Mouse (Mus musculus) neural tube, embryonic 15.5 days (tissue): Measurements from ENCODE around the gene Bbx. TPM values are rescaled to one million over a fixed set of nuclear protein-coding genes. Genes with fewer than 3 reads are reported as not detected.

ENCODE experiments used
- ATAC-seq: fragments of 200-750 bp; cut with Nextera tagmentation; 2 replicates; pipeline ENCODE4 v1.8.0; 2017; ENCODE audit warnings: mild to moderate bottlenecking, moderate TSS enrichment, moderate library complexity; ENCODE audit not compliant: low FRiP score
- H3K27ac ChIP-seq: fragments of 300-500 bp; sonication (generic); replicated peaks from 2 replicates; pipeline ENCODE4 v1.5.1; 2015; ENCODE audit warnings: mild to moderate bottlenecking, inconsistent platforms
- H3K27me3 ChIP-seq: fragments of 300-500 bp; sonication (generic); replicated peaks from 2 replicates; pipeline ENCODE4 v1.6.1; 2015; ENCODE audit warnings: inconsistent platforms
- H3K36me3 ChIP-seq: fragments of 300-500 bp; sonication (generic); 2 replicates; pipeline ENCODE4 v1.6.1; 2015; ENCODE audit warnings: inconsistent platforms
- H3K4me1 ChIP-seq: fragments of 300-500 bp; sonication (generic); 2 replicates; pipeline ENCODE4 v1.6.1; 2015; ENCODE audit warnings: inconsistent platforms
- H3K4me2 ChIP-seq: fragments of 300-500 bp; sonication (generic); 2 replicates; pipeline ENCODE4 v1.6.1; 2015; ENCODE audit warnings: inconsistent platforms, mild to moderate bottlenecking, moderate library complexity
- H3K4me3 ChIP-seq: fragments of 300-500 bp; sonication (generic); replicated peaks from 2 replicates; pipeline ENCODE4 v1.5.1; 2015; ENCODE audit warnings: mild to moderate bottlenecking, inconsistent platforms
- H3K9ac ChIP-seq: fragments of 300-500 bp; sonication (generic); replicated peaks from 2 replicates; pipeline ENCODE4 v1.6.1; 2015; ENCODE audit warnings: mild to moderate bottlenecking, inconsistent platforms
- H3K9me3 ChIP-seq: fragments of 300-500 bp; sonication (generic); replicated peaks from 2 replicates; pipeline ENCODE4 v1.6.1; 2016; ENCODE audit warnings: inconsistent platforms
- WGBS: fragments of 180-500 bp; shearing (Covaris S2); methylation state at CpG from one replicate; pipeline ENCODE4 v1.1.7; 2015; ENCODE audit warnings: mixed read lengths; 5-methylcytosine and 5-hydroxymethylcytosine counted together
- polyA plus RNA-seq: library from polyadenylated mRNA; unstranded; fragments of >200 nt; fragmentation: Nextera tagmentation; extraction: Ambion mirVana; gene quantifications from 2 replicates; pipeline ENCODE4 v1.2.1, GENCODE M21; 2015

The Bbx gene
- polyA plus RNA-seq, 1 experiment from 2014 or later, result 15.4 TPM

GRCm38 (mm10) chr16:50395928-50396612 lies 36.1 kb downstream of the Bbx start:
- H3K9me3 ChIP-seq, result no peaks in the 10 kb centered on the region
- H3K36me3 ChIP-seq, result no peaks in the 10 kb centered on the region
- H3K27ac ChIP-seq, result no peak overlapping the region
- WGBS, result 84% methylated on average over 6 of the region's 6 CpGs
- no peaks in the 10 kb centered on the region for H3K4me1 ChIP-seq
- no peak overlapping the region for H3K4me2 ChIP-seq
- H3K27me3 ChIP-seq, result no peaks in the 10 kb centered on the region
- ATAC-seq, result no peak
- no peak overlapping the region for H3K4me3 ChIP-seq
- H3K9ac ChIP-seq, result no peak overlapping the region

GRCm38 (mm10) chr16:50388499-50388898 lies 43.7 kb downstream of the Bbx start:
- WGBS, result 76% methylated on average over 3 of the region's 3 CpGs
- no peak overlapping the region for H3K4me3 ChIP-seq
- H3K4me1 ChIP-seq, result no peaks in the 10 kb centered on the region
- H3K9me3 ChIP-seq, result no peaks in the 10 kb centered on the region
- ATAC-seq, result no peak
- H3K36me3 ChIP-seq, result no peaks in the 10 kb centered on the region
- H3K27ac ChIP-seq, result no peak overlapping the region
- no peak overlapping the region for H3K9ac ChIP-seq
- H3K4me2 ChIP-seq, result no peak overlapping the region
- H3K27me3 ChIP-seq, result no peaks in the 10 kb centered on the region

DNA sequence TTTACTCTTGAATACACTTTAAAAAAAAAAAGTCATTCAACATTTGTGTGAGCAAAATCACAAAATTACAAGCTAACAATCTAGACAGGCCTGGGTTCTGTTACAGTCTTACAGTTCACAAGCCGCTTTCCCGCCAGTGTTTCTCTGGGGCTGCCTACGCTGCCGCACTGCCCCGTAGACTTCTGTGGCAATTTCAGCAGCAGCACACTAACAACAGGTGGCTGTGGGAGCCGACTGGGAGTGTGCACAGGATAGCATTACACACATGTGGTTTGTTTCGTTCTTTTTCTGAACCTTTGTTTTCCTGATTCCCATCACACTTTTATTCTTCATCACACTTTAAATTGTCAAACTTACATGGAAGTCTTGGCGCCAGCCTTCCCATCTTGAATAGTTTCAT lies 48.6 kb downstream of the Bbx start:
- Histone ChIP-seq H3K9me3 (no peaks in the 10 kb centered on the region), H3K36me3 (no peaks in the 10 kb centered on the region), H3K27me3 (0 out of 2 replicates have a peak, but pooled peaks cover 3% of the 10 kb centered on the region), H3K4me2 (no peak overlapping the region), H3K27ac (no peak overlapping the region), H3K4me3 (no peak overlapping the region), H3K4me1 (peaks cover 19% of the 10 kb centered on the region), H3K9ac (no peak overlapping the region)
- WGBS, result 88% methylated on average over 8 of the region's 8 CpGs
- ATAC-seq, result no peak

GRCm38 (mm10) chr16:50381351-50381746 lies 50.8 kb downstream of the Bbx start:
- 24% methylated on average over 7 of the region's 7 CpGs for WGBS
- Histone ChIP-seq H3K9ac (no peak overlapping the region), H3K4me1 (peaks cover 19% of the 10 kb centered on the region), H3K27me3 (0 out of 2 replicates have a peak, but pooled peaks cover 3% of the 10 kb centered on the region), H3K36me3 (no peaks in the 10 kb centered on the region), H3K4me2 (peak overlapping the region; percentile 52), H3K4me3 (peak overlapping the region; percentile 26), H3K9me3 (no peaks in the 10 kb centered on the region), H3K27ac (no peak overlapping the region)
- ATAC-seq, result peak; percentile 77

- Histone ChIP-seq H3K4me1 (peaks cover 19% of the 10 kb centered on the region), H3K27ac (no peak overlapping the region), H3K27me3 (0 out of 2 replicates have a peak, but pooled peaks cover 3% of the 10 kb centered on the region), H3K4me2 (peak overlapping the region; percentile 52), H3K4me3 (peak overlapping the region; percentile 26), H3K9ac (no peak overlapping the region), H3K36me3 (no peaks in the 10 kb centered on the region), H3K9me3 (no peaks in the 10 kb centered on the region)
- 4% methylated on average over 10 of the region's 10 CpGs for WGBS
- ATAC-seq, result peak; percentile 94
These were observed 51.4 kb downstream of the Bbx start for GRCm38 (mm10) chr16:50380682-50381350.

DNA sequence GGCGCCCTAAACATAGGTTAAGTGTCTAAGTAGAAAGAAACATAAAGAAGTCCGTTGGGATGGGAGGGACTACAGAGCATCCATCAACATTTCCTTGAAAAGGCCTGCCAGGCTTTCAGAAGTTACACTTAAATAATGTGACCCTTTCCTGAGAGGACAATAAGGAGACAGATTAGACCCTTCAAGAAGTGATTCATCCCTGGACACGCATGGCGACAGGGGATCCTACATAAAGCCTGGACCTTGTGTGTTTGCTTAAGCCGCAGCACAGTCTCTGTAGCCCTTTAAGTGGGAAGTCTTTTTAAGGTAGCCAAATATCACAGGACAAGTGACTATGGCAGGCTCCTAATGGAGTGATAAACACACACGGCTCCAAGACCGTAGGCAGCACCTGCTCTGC lies 52.0 kb downstream of the Bbx start:
- Histone ChIP-seq H3K9me3 (no peaks in the 10 kb centered on the region), H3K4me1 (peaks cover 19% of the 10 kb centered on the region), H3K4me2 (peak overlapping the region; percentile 52), H3K27ac (no peak overlapping the region), H3K27me3 (0 out of 2 replicates have a peak, but pooled peaks cover 3% of the 10 kb centered on the region), H3K4me3 (peak overlapping the region; percentile 26; the same call in 1 of the 2 replicates), H3K36me3 (no peaks in the 10 kb centered on the region), H3K9ac (no peak overlapping the region)
- WGBS, result 13% methylated on average over 7 of the region's 7 CpGs
- no peak; the same call in 1 of the 2 replicates for ATAC-seq

DNA sequence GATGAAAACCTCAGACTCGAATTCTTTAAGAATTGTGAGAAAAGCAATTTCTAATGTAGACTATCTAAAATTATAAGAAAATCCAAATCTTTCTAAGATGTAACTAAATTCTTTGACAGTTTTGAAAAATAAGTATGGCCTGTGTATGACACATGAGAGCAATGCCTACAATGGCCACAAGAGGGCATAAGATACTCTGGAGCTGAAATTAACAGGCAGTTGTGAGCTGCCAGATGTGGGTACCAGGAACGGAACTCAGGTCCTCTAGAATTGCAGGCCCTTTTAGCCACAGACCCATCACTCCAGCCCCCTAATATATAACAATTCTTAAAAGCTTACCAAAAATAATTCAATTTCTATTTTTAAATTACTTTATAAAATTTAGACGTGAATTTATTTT lies 57.6 kb downstream of the Bbx start:
- Histone ChIP-seq H3K4me1 (no peaks in the 10 kb centered on the region), H3K27me3 (no peaks in the 10 kb centered on the region), H3K36me3 (no peaks in the 10 kb centered on the region), H3K4me3 (no peak overlapping the region), H3K27ac (no peak overlapping the region), H3K9me3 (no peaks in the 10 kb centered on the region), H3K9ac (no peak overlapping the region), H3K4me2 (no peak overlapping the region)
- no peak for ATAC-seq
- WGBS, result 86% methylated on average over 3 of the region's 3 CpGs

- Histone ChIP-seq H3K36me3 (no peaks in the 10 kb centered on the region), H3K4me1 (no peaks in the 10 kb centered on the region), H3K27me3 (no peaks in the 10 kb centered on the region), H3K4me2 (no peak overlapping the region), H3K4me3 (no peak overlapping the region), H3K27ac (no peak overlapping the region), H3K9ac (no peak overlapping the region), H3K9me3 (no peaks in the 10 kb centered on the region)
- 21% methylated on average over 5 of the region's 5 CpGs for WGBS
- ATAC-seq, result no peak
These were observed 58.5 kb downstream of the Bbx start for GRCm38 (mm10) chr16:50373685-50374084.

GRCm38 (mm10) chr16:50372543-50372942 lies 59.6 kb downstream of the Bbx start:
- 76% methylated on average over 2 of the region's 2 CpGs for WGBS
- Histone ChIP-seq H3K4me2 (no peak overlapping the region), H3K9me3 (no peaks in the 10 kb centered on the region), H3K36me3 (no peaks in the 10 kb centered on the region), H3K4me3 (no peak overlapping the region), H3K27me3 (no peaks in the 10 kb centered on the region), H3K27ac (no peak overlapping the region), H3K4me1 (no peaks in the 10 kb centered on the region), H3K9ac (no peak overlapping the region)
- ATAC-seq, result no peak

DNA sequence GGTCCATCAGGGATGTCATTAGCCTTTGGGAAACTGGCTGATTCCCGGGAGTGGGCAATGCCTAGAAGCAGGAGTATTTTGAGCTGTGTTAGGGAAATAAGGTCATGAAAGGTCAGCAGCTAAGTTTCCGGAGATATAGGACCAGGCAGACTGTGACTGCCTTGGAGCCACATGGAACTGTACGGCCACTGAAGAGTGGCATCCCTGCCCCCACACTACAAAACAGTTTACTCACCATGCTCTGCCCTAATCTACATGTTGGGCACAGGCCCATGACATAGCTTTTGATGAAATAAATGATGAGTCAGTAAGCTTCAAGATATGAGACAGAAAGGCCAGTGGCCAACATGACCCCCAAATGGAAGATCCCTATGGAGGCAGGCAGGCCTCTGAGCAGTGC lies 60.7 kb downstream of the Bbx start:
- Histone ChIP-seq H3K9me3 (no peaks in the 10 kb centered on the region), H3K4me3 (no peak overlapping the region), H3K9ac (no peak overlapping the region), H3K27ac (no peak overlapping the region), H3K4me1 (no peaks in the 10 kb centered on the region), H3K27me3 (no peaks in the 10 kb centered on the region), H3K36me3 (no peaks in the 10 kb centered on the region), H3K4me2 (no peak overlapping the region)
- no peak for ATAC-seq
- WGBS, result 52% methylated on average over 3 of the region's 3 CpGs

DNA sequence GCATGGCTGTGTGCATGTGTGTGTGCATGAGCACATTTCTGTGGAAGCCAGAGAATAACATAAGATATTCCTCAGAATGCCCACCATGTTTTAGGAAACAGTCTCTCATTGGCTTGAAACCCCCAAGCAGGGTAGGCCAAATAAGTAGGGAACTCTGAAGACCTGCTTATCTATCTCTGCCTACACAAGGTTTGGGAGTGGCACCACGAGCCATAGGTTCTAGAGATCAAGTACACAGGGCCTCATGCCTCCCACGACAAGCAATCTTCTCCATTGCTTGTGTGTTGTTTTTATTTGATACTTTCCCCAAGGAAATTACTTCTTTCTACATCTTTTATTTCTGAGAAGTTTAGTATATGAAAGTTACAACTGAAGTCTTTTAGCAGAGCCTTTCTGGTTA lies 61.8 kb downstream of the Bbx start:
- H3K4me1 ChIP-seq, result no peaks in the 10 kb centered on the region
- H3K4me2 ChIP-seq, result no peak overlapping the region
- H3K4me3 ChIP-seq, result no peak overlapping the region
- no peaks in the 10 kb centered on the region for H3K27me3 ChIP-seq
- 91% methylated on average over 2 of the region's 2 CpGs for WGBS
- no peak overlapping the region for H3K27ac ChIP-seq
- no peaks in the 10 kb centered on the region for H3K9me3 ChIP-seq
- no peak for ATAC-seq
- H3K36me3 ChIP-seq, result no peaks in the 10 kb centered on the region
- H3K9ac ChIP-seq, result no peak overlapping the region

GRCm38 (mm10) chr16:50366556-50366955 lies 65.6 kb downstream of the Bbx start:
- peaks cover 16% of the 10 kb centered on the region for H3K4me1 ChIP-seq
- no peaks in the 10 kb centered on the region for H3K27me3 ChIP-seq
- no peak overlapping the region for H3K4me3 ChIP-seq
- no peak overlapping the region for H3K27ac ChIP-seq
- no peaks in the 10 kb centered on the region for H3K9me3 ChIP-seq
- no peak overlapping the region for H3K4me2 ChIP-seq
- WGBS, result 55% methylated on average over 5 of the region's 5 CpGs
- H3K9ac ChIP-seq, result no peak overlapping the region
- ATAC-seq, result no peak
- no peaks in the 10 kb centered on the region for H3K36me3 ChIP-seq
